Mouse (Mus musculus): ENCODE measurements around the gene Nubpl. TPM values are rescaled to one million over a fixed set of nuclear protein-coding genes. Genes with fewer than 3 reads are reported as not detected.
A peak's percentile ranks its signal among the peaks of the same experiment; 100 is the strongest.
"Not testable (repeated sequence)": the region's sequence is repeated elsewhere in the genome, so short reads cannot be mapped to it uniquely, and the experiment has no call there.

Gene Nubpl
- 13.0 and 14.6 TPM in 2 replicates for polyA plus RNA-seq (2012; ENCODE audit: insufficient read depth, insufficient read length, missing spikeins)

DNA sequence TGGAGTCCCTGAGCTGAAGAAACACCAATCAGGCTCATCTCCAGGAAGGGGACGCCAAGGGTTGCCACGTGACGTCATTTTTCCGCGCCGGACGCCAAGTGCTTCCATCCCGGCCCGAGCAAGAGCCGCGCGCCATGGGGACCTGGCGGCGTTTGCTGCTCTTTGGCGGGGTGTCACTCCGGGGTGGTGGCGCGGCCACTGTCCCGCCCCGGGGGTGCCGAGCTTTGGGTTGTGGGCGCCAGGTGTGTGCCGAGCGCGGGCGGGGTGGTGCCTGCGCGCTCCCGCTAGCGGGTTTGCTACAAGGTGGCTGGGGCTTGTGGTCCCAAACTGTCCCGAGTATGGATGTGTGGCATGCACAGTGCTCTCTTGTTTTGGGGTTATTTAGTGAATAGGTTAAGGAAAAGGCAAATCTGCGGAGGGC is at the start of gene Nubpl:
TSS of gene Nubpl (plus strand) at position 88 of the 421 bp plus-strand sequence.
- Histone ChIP-seq H3K27ac (replicated peaks; ENCODE audit: low read depth, low read length) (peak within 1 kb of the TSS; percentile 47; the same call in 1 of the 2 replicates), H3K4me3 (ENCODE audit: insufficient read depth, low read depth, low read length) (peak within 1 kb of the TSS; percentile 100), H3K4me1 (ENCODE audit: control insufficient read depth, insufficient read depth, insufficient read length, low read length) (peaks cover 4% of the 10 kb centered on the region; the same call in 1 of the 2 replicates)

DNA sequence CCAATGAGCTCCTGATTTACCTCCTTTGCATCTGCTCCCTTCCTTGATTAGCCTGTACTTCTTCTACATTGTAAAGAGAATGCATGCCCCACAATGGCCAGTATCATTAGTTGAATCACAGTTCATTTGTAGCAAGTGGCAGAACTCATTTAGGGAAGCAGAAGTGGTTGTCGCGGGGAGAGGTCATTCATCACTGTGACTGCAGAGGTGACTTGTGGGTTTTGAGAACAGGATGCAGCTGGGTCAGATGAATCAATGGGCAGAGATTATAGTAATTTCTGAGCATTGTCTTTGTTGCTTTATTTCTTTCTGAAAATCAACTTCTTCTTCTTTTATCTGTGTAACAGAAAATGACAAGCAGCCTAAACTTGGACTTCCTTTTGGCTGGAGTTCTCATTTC is 48.2 kb upstream of the Nubpl start:
- H3K4me3 ChIP-seq (ENCODE audit: insufficient read depth, low read depth, low read length), result no peak overlapping the region
- H3K4me1 ChIP-seq (ENCODE audit: control insufficient read depth, insufficient read depth, insufficient read length, low read length), result no peaks in the 10 kb centered on the region
- H3K27ac ChIP-seq (replicated peaks; ENCODE audit: low read depth, low read length), result no peak overlapping the region

DNA sequence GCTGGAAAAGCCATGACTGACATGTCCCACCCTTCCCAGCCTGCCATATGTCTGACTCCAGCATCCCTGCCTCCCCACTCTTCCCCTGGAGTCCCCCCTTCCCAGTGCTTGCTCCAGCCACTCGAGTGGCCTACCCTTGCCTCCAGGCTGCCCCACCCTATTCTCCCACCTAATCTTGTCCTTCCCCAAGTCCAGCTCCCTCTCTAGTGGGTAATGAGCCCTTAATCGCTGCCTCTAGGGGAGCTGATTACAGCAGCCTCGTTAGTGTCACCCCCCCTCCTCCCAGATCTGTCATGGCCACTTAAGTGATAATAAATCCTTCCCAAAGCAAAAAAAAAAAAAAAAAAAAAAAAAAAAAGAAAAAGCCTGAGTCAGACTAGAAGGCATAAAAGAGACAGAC is 18.2 kb upstream of the Nubpl start:
- not testable (repeated sequence) for H3K27ac ChIP-seq (replicated peaks; ENCODE audit: low read depth, low read length); H3K4me3 ChIP-seq (ENCODE audit: insufficient read depth, low read depth, low read length); H3K4me1 ChIP-seq (ENCODE audit: control insufficient read depth, insufficient read depth, insufficient read length, low read length)

DNA sequence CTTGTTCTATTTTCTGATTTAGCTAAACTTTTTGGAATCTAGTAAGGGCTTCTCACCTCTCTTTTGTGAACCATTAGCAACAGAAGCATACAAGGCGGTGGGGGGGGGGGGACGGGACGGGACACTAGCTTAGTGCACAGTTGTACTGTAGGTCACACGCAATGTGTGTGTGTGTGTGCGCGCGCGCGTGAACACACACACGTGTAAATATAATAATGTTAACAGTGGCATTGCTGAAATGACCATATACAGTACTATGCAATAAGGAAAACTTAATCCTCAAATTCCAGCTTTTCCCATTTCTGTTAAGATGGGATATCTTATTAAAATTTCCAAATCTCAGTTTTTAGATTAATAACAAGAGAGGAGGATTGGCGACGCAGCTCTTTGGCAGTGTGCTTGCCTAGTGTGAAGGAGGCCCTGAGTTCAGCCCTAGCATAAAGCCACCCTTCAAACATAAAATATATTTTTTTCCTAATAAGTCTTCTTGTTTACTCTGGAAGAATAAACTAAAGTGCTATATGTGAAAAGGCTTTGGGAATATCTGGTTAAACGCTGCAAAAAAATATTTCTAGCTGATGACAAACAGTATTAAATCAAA is 388 bp upstream of the Nubpl start:
- Histone ChIP-seq H3K27ac (replicated peaks; ENCODE audit: low read depth, low read length) (no peak overlapping the region), H3K4me3 (ENCODE audit: insufficient read depth, low read depth, low read length) (no peak overlapping the region), H3K4me1 (ENCODE audit: control insufficient read depth, insufficient read depth, insufficient read length, low read length) (peaks cover 4% of the 10 kb centered on the region; the same call in 1 of the 2 replicates)

DNA sequence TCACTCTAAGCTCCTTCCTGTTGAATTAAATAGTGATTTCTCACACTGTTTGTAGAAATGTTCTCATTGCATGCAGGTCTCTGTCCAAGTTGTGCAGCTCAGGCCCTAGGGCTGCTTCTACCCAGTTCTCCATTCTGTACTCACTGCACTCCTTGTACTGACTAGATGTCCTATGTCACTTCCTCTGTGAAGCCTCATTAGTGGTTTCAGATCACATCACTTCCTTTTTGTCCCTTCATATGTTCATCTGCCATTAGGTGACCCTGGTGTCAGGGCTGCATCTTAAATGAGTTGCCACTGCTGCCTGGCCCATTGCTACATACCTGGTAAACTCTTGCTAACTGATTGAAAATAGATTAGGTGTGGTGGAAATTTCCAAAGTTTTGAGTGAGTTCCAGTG is 22.7 kb downstream of the Nubpl start:
- Histone ChIP-seq H3K27ac (replicated peaks; ENCODE audit: low read depth, low read length) (no peak overlapping the region), H3K4me3 (ENCODE audit: insufficient read depth, low read depth, low read length) (no peak overlapping the region), H3K4me1 (ENCODE audit: control insufficient read depth, insufficient read depth, insufficient read length, low read length) (peaks cover 2% of the 10 kb centered on the region; the same call in 1 of the 2 replicates)

DNA sequence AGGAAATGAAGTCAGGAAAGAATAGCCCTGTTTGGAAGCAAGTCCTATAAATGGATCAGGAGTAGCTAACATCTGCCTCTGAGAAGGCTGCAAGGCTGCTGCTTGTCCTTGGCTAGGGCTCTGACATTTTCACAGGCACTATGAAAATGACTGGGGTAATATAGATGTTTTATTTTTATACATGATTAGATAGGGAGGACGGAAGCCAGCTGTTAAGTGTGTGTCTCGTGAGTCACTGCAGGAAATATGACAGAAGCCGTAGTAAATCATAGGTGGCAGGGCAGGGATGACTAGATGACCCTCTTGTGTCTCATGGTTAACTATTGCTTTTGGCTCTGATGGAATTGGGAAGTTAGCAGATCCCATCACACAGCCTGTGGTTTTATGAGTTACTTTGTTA is 28.9 kb downstream of the Nubpl start:
- no peak overlapping the region for H3K27ac ChIP-seq (replicated peaks; ENCODE audit: low read depth, low read length)
- H3K4me3 ChIP-seq (ENCODE audit: insufficient read depth, low read depth, low read length), result no peak overlapping the region
- no peaks in the 10 kb centered on the region for H3K4me1 ChIP-seq (ENCODE audit: control insufficient read depth, insufficient read depth, insufficient read length, low read length)

DNA sequence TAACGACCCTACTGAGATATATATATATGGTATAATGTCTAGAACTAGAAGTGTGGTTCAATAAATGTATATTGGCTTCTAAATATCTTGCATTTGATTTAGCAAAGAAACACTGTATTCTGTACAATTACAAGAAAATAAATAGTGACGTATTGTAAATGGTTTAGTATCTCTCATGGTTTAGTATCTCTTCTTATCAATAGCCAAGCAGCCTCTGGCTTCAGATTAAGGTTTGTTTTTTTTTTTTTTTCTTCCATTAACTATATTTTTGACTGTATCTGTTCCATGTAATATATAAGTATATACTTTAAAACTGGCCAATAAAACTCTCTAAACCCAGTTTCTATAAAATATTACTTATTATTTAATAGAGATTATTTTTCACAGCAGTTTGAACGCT is 31.5 kb downstream of the Nubpl start:
- Histone ChIP-seq H3K27ac (replicated peaks; ENCODE audit: low read depth, low read length) (no peak overlapping the region), H3K4me1 (ENCODE audit: control insufficient read depth, insufficient read depth, insufficient read length, low read length) (no peaks in the 10 kb centered on the region)

DNA sequence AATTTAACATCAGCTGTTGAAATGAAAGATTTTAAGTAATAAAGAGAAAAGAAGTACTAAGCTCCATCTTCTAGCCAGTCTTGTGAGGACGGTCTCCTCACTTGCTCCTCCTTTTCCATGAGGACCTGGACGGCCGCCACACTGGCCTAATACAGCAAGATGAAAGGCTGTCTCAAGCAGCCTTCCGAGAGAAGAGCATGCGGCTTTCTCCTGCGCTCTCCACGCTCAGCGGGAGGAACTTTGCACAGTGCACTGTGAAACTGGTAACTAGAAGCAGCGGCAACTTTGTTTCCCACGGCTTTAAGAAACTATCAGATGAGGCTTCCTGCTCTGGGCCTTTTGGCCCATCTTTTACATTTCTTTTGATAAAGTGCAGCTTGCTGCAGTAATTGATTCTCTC is 34.7 kb downstream of the Nubpl start:
- H3K4me3 ChIP-seq (ENCODE audit: insufficient read depth, low read depth, low read length), result no peak overlapping the region
- H3K4me1 ChIP-seq (ENCODE audit: control insufficient read depth, insufficient read depth, insufficient read length, low read length), result no peaks in the 10 kb centered on the region
- no peak overlapping the region for H3K27ac ChIP-seq (replicated peaks; ENCODE audit: low read depth, low read length)

More for the DNA sequence above, 31.5 kb downstream of the Nubpl start:
- no peak overlapping the region for H3K4me3 ChIP-seq (ENCODE audit: insufficient read depth, low read depth, low read length)

DNA sequence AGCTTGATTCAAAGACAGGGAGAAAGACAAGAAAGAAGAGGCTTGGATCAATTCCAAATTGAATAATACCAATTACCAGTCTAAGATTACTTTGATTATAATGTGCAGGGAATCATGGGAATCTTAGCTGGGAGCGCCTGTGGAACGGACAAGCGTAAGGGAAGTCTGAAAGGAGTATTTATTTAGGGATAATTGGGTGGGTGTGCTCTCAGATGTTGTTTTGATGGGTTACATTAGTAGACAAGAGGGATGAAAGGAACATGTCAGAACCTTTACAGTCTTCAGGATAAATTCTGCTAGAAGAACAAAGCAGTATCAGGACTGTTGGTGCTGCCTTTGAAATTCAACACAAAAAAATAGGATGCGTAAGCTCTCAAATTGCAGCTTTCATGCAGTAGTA is 40.8 kb downstream of the Nubpl start:
- Histone ChIP-seq H3K4me3 (ENCODE audit: insufficient read depth, low read depth, low read length) (no peak overlapping the region), H3K4me1 (ENCODE audit: control insufficient read depth, insufficient read depth, insufficient read length, low read length) (no peaks in the 10 kb centered on the region)

DNA sequence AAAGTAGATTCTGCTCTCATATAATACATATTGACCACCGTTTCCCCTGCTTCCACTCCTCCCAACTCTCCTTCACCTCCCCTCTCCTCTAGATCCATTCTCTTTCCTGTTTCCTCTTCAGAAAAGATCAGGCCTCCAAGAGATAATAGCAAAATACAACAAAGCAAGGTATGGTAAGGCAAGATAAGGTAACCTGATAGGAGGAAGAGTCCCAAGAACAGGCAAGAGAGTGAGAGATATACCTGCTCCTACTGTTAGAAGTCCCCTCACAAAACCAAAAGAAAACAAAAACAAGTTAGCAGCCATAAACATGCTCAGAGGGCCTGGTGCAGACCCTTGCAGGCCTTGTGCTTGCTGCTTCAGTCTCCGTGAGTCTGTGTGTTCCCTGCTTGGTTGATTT is 49.1 kb downstream of the Nubpl start:
- no peak overlapping the region for H3K4me3 ChIP-seq (ENCODE audit: insufficient read depth, low read depth, low read length)
- no peak overlapping the region for H3K27ac ChIP-seq (replicated peaks; ENCODE audit: low read depth, low read length)
- no peaks in the 10 kb centered on the region for H3K4me1 ChIP-seq (ENCODE audit: control insufficient read depth, insufficient read depth, insufficient read length, low read length)

More for the DNA sequence above, 40.8 kb downstream of the Nubpl start:
- no peak overlapping the region for H3K27ac ChIP-seq (replicated peaks; ENCODE audit: low read depth, low read length)

DNA sequence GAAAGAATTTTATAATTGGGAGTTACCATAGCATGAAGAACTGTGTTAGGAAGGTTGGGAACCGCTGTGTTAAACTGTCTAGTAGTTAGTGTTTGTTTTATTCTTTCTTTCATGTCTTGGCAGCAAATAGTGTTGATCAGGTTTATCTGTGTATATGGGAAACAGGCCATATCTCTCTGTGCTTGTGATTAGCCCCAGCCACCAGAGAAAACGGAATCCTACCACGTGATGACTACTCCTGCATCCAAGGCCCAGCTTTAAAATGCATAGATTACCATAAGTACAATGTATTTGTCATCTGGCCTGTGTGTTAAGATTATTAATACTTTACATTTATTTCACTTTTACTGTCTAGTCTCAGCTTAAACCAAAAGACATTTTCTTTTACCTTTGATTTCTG is 51.9 kb downstream of the Nubpl start:
- no peaks in the 10 kb centered on the region for H3K4me1 ChIP-seq (ENCODE audit: control insufficient read depth, insufficient read depth, insufficient read length, low read length)
- no peak overlapping the region for H3K27ac ChIP-seq (replicated peaks; ENCODE audit: low read depth, low read length)
- H3K4me3 ChIP-seq (ENCODE audit: insufficient read depth, low read depth, low read length), result no peak overlapping the region

DNA sequence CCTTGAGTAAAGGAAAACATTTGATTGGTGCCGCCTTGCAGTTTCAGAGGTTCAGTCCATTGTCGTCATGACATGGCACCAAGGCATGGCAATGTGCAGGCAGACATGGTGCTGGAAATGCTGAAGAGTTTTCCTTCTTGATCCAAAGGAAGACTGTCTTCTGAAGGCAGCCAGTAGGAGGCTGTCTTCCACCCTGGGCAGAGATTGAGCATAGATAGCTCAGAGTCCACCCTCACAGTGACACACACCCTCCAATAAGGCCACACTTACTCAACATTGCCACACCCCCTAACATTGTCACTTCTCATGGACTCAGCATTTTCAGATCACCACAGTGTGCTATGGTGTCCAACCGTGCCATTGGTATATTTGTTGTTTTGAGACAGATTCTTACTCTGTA is 54.5 kb downstream of the Nubpl start:
- no peaks in the 10 kb centered on the region for H3K4me1 ChIP-seq (ENCODE audit: control insufficient read depth, insufficient read depth, insufficient read length, low read length)
- H3K27ac ChIP-seq (replicated peaks; ENCODE audit: low read depth, low read length), result no peak overlapping the region
- H3K4me3 ChIP-seq (ENCODE audit: insufficient read depth, low read depth, low read length), result no peak overlapping the region

DNA sequence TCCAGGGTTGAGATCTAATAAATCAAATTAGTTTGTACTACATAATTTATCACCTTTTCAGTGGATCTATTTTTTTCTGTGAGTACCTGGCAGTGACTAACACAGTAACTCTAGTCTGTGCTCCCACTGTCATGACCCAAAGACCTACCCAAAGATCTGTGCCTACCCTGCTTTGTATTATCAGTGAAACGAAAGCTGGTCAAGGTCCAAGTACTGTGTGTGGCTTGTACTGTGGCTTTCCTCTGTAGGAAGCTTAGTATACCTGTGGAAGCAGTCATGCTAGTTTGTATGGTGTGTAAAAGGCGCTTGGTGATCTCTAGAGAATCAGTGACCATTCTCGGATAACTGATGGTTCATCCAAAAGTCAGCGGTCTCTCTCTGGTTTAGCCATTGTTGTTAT is 57.4 kb downstream of the Nubpl start:
- H3K4me3 ChIP-seq (ENCODE audit: insufficient read depth, low read depth, low read length), result no peak overlapping the region
- no peaks in the 10 kb centered on the region for H3K4me1 ChIP-seq (ENCODE audit: control insufficient read depth, insufficient read depth, insufficient read length, low read length)
- H3K27ac ChIP-seq (replicated peaks; ENCODE audit: low read depth, low read length), result no peak overlapping the region

DNA sequence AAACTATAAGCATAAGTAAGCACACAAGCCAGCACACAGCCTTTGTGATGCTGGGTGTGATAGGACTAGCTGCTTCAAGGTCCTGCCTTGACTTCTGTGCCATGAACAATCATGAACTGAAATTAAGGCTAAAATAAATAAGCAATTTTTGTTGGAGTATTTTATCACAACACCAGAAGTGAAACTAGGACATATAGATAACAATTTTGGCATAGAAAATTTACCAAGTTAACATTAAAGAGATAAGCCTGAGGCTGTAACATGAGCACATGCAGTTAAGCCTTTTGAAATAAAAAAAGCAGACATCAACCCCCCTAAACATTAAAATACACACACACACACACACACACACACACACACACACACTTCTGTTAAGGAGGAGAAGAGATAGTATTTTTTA is 66.9 kb downstream of the Nubpl start:
- no peaks in the 10 kb centered on the region for H3K4me1 ChIP-seq (ENCODE audit: control insufficient read depth, insufficient read depth, insufficient read length, low read length)
- H3K27ac ChIP-seq (replicated peaks; ENCODE audit: low read depth, low read length), result no peak overlapping the region
- H3K4me3 ChIP-seq (ENCODE audit: insufficient read depth, low read depth, low read length), result no peak overlapping the region

DNA sequence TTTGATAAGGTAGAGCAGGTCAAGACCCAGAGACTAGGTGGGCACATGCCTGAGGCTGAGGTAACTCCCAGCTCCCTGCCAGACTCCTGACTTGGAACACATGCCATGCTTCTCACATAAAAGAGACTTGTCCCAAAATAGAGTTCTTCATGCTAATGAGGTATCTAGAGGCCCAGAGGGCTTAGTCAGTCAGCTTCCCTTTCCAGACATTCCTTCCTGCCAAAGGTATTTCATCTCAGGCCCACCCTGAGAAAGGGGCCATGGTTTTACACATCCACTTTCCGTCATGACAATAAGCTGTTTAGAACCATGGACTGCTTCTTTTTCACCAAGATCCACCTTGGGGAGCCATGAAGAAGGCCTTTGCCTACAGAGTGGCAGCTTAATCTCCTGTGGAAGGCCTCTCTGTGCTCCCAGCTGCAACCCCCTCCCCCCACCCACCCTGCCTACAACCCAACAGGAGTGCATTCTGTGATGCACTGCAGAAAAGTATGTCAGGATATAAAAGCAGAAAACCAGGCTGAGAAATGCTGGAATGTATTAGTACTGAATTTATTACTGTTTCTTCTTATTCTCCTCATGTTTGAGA is 88.8 kb downstream of the Nubpl start:
- no peak overlapping the region for H3K27ac ChIP-seq (replicated peaks; ENCODE audit: low read depth, low read length)
- H3K4me1 ChIP-seq (ENCODE audit: control insufficient read depth, insufficient read depth, insufficient read length, low read length), result no peaks in the 10 kb centered on the region

DNA sequence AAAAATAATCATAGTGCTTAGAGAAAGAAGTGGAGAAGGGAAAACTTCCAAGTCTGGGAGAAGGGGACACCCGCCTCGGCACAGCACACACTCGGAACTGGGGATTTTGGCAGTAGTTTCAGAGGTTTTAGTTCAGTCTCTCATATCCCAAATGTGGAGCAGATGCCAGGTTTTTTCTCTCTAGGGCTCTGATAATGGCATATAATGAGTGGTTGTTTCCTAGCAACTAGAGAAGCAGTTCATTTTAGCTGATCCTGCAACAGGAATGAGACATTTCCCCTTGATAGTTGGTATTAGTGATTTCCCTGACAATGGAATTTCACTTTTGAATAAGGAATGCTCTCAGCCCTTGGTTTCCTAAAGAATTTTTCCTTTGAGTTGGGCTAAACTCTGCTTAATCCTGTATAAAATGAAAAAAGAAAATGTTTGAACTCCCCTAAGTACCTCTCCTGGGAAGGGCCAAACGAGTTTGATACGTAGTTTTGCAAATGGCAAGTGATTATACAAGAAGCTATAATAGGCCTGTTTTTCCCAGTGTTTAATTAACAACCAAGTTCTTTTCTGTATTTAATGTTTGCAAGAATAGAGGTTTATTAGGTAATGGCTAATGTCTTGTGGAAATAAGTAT is 89.5 kb downstream of the Nubpl start:
- no peak overlapping the region for H3K4me3 ChIP-seq (ENCODE audit: insufficient read depth, low read depth, low read length)
- H3K27ac ChIP-seq (replicated peaks; ENCODE audit: low read depth, low read length), result no peak overlapping the region
- H3K4me1 ChIP-seq (ENCODE audit: control insufficient read depth, insufficient read depth, insufficient read length, low read length), result no peaks in the 10 kb centered on the region

More for the DNA sequence above, 88.8 kb downstream of the Nubpl start:
- no peak overlapping the region for H3K4me3 ChIP-seq (ENCODE audit: insufficient read depth, low read depth, low read length)

All from brown adipose tissue, adult 24 weeks (tissue).